Mouse (Mus musculus): Measurements from ENCODE around the gene Saa2. TPM values are rescaled to one million over a fixed set of nuclear protein-coding genes. Genes with fewer than 3 reads are reported as not detected.
A peak's percentile ranks its signal among the peaks of the same experiment; 100 is the strongest.

Gene Saa2
- not detected in 2 replicates for polyA plus RNA-seq (2014; fragmentation: Nextera tagmentation; extraction: Ambion mirVana)

- Histone ChIP-seq H3K27me3 (ENCODE audit: control insufficient read depth, insufficient read depth, low read length) (no peaks in the 10 kb centered on the region), H3K9me3 (ENCODE audit: control insufficient read depth, low read depth, low read length) (no peaks in the 10 kb centered on the region), H3K4me3 (ENCODE audit: low read depth, low read length) (no peak within 1 kb of the TSS), H3K9ac (replicated peaks; ENCODE audit: low read depth, low read length) (no peak within 1 kb of the TSS), H3K27ac (ENCODE audit: low read length) (no peak within 1 kb of the TSS), H3K4me1 (ENCODE audit: control insufficient read depth, insufficient read depth, low read length) (no peaks in the 10 kb centered on the region), H3K36me3 (ENCODE audit: control insufficient read depth, insufficient read depth, low read length) (no peaks in the 10 kb centered on the region), H3K4me2 (replicated peaks; ENCODE audit: low read depth, low read length) (no peak within 1 kb of the TSS)
- WGBS = 48% methylated on average over 3 of the region's 3 CpGs
- no peak for ATAC-seq (ENCODE audit: insufficient number of reproducible peaks, insufficient read depth, low FRiP score, low read depth)
Measured at GRCm38 (mm10) chr7:46751490-46751889, at the start of gene Saa2. Gene Saa2 (plus strand): TSS chr7:46751790.

GRCm38 (mm10) chr7:46710390-46710844, 41.2 kb upstream of the Saa2 start, which contains the start of gene Saal1:
Gene Saal1 (minus strand): TSS chr7:46710680.
- peak within 1 kb of the TSS; percentile 52 for H3K4me2 ChIP-seq (replicated peaks; ENCODE audit: low read depth, low read length)
- peak within 1 kb of the TSS; percentile 57 for H3K4me3 ChIP-seq (ENCODE audit: low read depth, low read length)
- ATAC-seq (ENCODE audit: insufficient number of reproducible peaks, insufficient read depth, low FRiP score, low read depth) = peak; percentile 96
- H3K9ac ChIP-seq (replicated peaks; ENCODE audit: low read depth, low read length) = peak within 1 kb of the TSS; percentile 68
- H3K4me1 ChIP-seq (ENCODE audit: control insufficient read depth, insufficient read depth, low read length) = peaks cover 6% of the 10 kb centered on the region; the same call in 1 of the 2 replicates
- peak within 1 kb of the TSS; percentile 46; the same call in 1 of the 2 replicates for H3K27ac ChIP-seq (ENCODE audit: low read length)
- H3K9me3 ChIP-seq (ENCODE audit: control insufficient read depth, low read depth, low read length) = no peaks in the 10 kb centered on the region
- WGBS = under 1% methylated on average over 38 of the region's 38 CpGs
- peaks cover 21% of the 10 kb centered on the region for H3K36me3 ChIP-seq (ENCODE audit: control insufficient read depth, insufficient read depth, low read length)
- H3K27me3 ChIP-seq (ENCODE audit: control insufficient read depth, insufficient read depth, low read length) = 0 out of 2 replicates have a peak, but pooled peaks cover 3% of the 10 kb centered on the region

DNA sequence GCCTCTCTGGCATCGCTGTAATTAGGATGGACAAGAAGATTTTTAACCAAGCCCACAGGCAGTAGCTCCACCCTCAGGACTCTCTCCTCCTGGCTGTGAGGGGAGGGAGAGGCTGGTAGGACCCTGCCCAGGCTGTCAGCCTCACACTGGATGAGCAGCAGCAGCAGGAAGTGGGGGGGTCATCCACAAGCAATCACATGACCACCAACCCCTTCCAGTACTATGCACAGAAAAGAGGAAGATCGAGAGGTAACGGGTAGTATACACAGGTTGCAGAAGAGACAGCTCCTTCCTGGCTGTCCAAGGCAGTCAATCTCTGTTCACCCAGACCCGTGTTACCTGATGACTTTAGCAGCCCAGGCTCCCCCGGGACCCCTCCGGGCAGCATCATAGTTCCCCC, 39.3 kb upstream of the Saa2 start:
- Histone ChIP-seq H3K4me3 (ENCODE audit: low read depth, low read length) (no peak overlapping the region), H3K4me2 (replicated peaks; ENCODE audit: low read depth, low read length) (no peak overlapping the region), H3K9me3 (ENCODE audit: control insufficient read depth, low read depth, low read length) (no peaks in the 10 kb centered on the region), H3K27ac (ENCODE audit: low read length) (no peak overlapping the region), H3K27me3 (ENCODE audit: control insufficient read depth, insufficient read depth, low read length) (0 out of 2 replicates have a peak, but pooled peaks cover 3% of the 10 kb centered on the region), H3K4me1 (ENCODE audit: control insufficient read depth, insufficient read depth, low read length) (peaks cover 6% of the 10 kb centered on the region; the same call in 1 of the 2 replicates), H3K36me3 (ENCODE audit: control insufficient read depth, insufficient read depth, low read length) (peaks cover 4% of the 10 kb centered on the region; the same call in 1 of the 2 replicates), H3K9ac (replicated peaks; ENCODE audit: low read depth, low read length) (no peak overlapping the region)
- ATAC-seq (ENCODE audit: insufficient number of reproducible peaks, insufficient read depth, low FRiP score, low read depth) = no peak
- 66% methylated on average over 6 of the region's 6 CpGs for WGBS

DNA sequence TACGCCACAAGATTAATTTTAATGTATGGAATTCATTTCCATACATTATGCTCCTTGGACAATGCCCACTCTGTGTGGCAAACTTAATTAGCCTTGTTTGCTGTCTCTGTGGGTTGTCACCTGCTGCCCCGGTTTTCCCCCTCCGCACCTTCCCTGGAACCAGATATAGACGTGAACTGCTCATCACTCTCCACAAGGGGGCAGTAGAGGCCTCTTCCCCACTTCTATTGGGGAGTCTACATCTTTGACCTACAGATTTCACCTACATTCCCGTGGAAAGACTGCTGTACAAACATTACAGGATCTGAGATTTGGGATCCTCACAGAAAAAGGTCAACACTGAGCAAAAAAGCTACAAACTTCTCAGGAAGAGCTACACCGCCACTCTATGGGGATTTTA, 37.1 kb upstream of the Saa2 start:
- H3K4me2 ChIP-seq (replicated peaks; ENCODE audit: low read depth, low read length) = no peak overlapping the region
- no peaks in the 10 kb centered on the region for H3K36me3 ChIP-seq (ENCODE audit: control insufficient read depth, insufficient read depth, low read length)
- H3K4me1 ChIP-seq (ENCODE audit: control insufficient read depth, insufficient read depth, low read length) = peaks cover 3% of the 10 kb centered on the region; the same call in 1 of the 2 replicates
- no peak overlapping the region for H3K27ac ChIP-seq (ENCODE audit: low read length)
- H3K27me3 ChIP-seq (ENCODE audit: control insufficient read depth, insufficient read depth, low read length) = 0 out of 2 replicates have a peak, but pooled peaks cover 3% of the 10 kb centered on the region
- no peaks in the 10 kb centered on the region for H3K9me3 ChIP-seq (ENCODE audit: control insufficient read depth, low read depth, low read length)
- H3K4me3 ChIP-seq (ENCODE audit: low read depth, low read length) = no peak overlapping the region
- no peak overlapping the region for H3K9ac ChIP-seq (replicated peaks; ENCODE audit: low read depth, low read length)
- no peak for ATAC-seq (ENCODE audit: insufficient number of reproducible peaks, insufficient read depth, low FRiP score, low read depth)
- 33% methylated on average over 6 of the region's 6 CpGs for whole genome bisulfite sequencing

GRCm38 (mm10) chr7:46715600-46715999, 36.0 kb upstream of the Saa2 start, which contains the start of gene Saa3:
Gene Saa3 (minus strand): TSS chr7:46715700.
- no peak within 1 kb of the TSS for H3K4me3 ChIP-seq (ENCODE audit: low read depth, low read length)
- no peaks in the 10 kb centered on the region for H3K9me3 ChIP-seq (ENCODE audit: control insufficient read depth, low read depth, low read length)
- no peak within 1 kb of the TSS for H3K9ac ChIP-seq (replicated peaks; ENCODE audit: low read depth, low read length)
- ATAC-seq (ENCODE audit: insufficient number of reproducible peaks, insufficient read depth, low FRiP score, low read depth) = no peak
- H3K36me3 ChIP-seq (ENCODE audit: control insufficient read depth, insufficient read depth, low read length) = no peaks in the 10 kb centered on the region
- H3K27me3 ChIP-seq (ENCODE audit: control insufficient read depth, insufficient read depth, low read length) = 0 out of 2 replicates have a peak, but pooled peaks cover 3% of the 10 kb centered on the region
- H3K4me2 ChIP-seq (replicated peaks; ENCODE audit: low read depth, low read length) = no peak within 1 kb of the TSS
- WGBS = 82% methylated on average over 5 of the region's 5 CpGs
- no peaks in the 10 kb centered on the region for H3K4me1 ChIP-seq (ENCODE audit: control insufficient read depth, insufficient read depth, low read length)
- H3K27ac ChIP-seq (ENCODE audit: low read length) = no peak within 1 kb of the TSS

GRCm38 (mm10) chr7:46716897-46717296, 34.7 kb upstream of the Saa2 start:
- Histone ChIP-seq H3K27ac (ENCODE audit: low read length) (no peak overlapping the region), H3K9me3 (ENCODE audit: control insufficient read depth, low read depth, low read length) (no peaks in the 10 kb centered on the region), H3K9ac (replicated peaks; ENCODE audit: low read depth, low read length) (no peak overlapping the region), H3K4me1 (ENCODE audit: control insufficient read depth, insufficient read depth, low read length) (no peaks in the 10 kb centered on the region), H3K27me3 (ENCODE audit: control insufficient read depth, insufficient read depth, low read length) (0 out of 2 replicates have a peak, but pooled peaks cover 3% of the 10 kb centered on the region), H3K4me2 (replicated peaks; ENCODE audit: low read depth, low read length) (no peak overlapping the region), H3K36me3 (ENCODE audit: control insufficient read depth, insufficient read depth, low read length) (no peaks in the 10 kb centered on the region), H3K4me3 (ENCODE audit: low read depth, low read length) (no peak overlapping the region)
- no peak for ATAC-seq (ENCODE audit: insufficient number of reproducible peaks, insufficient read depth, low FRiP score, low read depth)
- WGBS = 40% methylated on average over 5 of the region's 5 CpGs

DNA sequence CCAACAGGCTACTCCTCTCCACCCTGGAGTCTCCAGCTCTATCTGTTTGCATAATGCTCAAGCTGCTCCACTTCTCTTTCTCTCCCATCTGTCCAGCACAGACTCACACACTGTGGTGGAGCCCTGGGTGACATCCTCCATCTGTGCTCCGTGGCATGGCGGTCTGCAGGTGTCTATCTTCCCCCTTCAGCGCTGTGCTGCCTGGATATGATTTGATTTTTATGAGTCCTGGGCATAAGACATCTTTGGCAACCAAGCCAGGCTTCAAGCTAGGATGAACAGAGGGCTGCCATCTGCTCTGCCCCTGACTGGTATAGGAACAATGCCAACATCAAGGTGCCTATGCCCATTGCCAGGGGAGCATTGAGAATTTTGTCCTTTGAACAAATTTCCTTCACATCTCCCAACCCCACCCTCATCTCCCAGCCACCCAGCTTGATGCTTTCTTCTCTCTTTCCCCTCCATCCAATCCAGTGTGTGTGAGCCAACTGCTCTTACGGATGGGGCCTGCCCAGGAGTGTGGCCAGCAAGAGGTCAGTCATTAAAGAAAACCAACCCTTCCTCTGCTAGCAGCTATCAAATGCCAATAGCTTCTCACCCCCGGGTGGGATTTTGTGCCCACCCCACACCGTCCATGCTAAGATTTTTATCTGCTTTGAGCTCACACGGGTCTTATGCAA, 32.9 kb upstream of the Saa2 start:
- Histone ChIP-seq H3K9me3 (ENCODE audit: control insufficient read depth, low read depth, low read length) (no peaks in the 10 kb centered on the region), H3K4me1 (ENCODE audit: control insufficient read depth, insufficient read depth, low read length) (no peaks in the 10 kb centered on the region), H3K36me3 (ENCODE audit: control insufficient read depth, insufficient read depth, low read length) (no peaks in the 10 kb centered on the region), H3K27me3 (ENCODE audit: control insufficient read depth, insufficient read depth, low read length) (0 out of 2 replicates have a peak, but pooled peaks cover 3% of the 10 kb centered on the region), H3K9ac (replicated peaks; ENCODE audit: low read depth, low read length) (no peak overlapping the region), H3K4me2 (replicated peaks; ENCODE audit: low read depth, low read length) (no peak overlapping the region), H3K4me3 (ENCODE audit: low read depth, low read length) (no peak overlapping the region), H3K27ac (ENCODE audit: low read length) (no peak overlapping the region)
- 81% methylated on average over 7 of the region's 7 CpGs for WGBS
- no peak for ATAC-seq (ENCODE audit: insufficient number of reproducible peaks, insufficient read depth, low FRiP score, low read depth)

GRCm38 (mm10) chr7:46719526-46719925, 32.1 kb upstream of the Saa2 start:
- 58% methylated on average over 7 of the region's 7 CpGs for WGBS
- Histone ChIP-seq H3K27me3 (ENCODE audit: control insufficient read depth, insufficient read depth, low read length) (0 out of 2 replicates have a peak, but pooled peaks cover 3% of the 10 kb centered on the region), H3K4me1 (ENCODE audit: control insufficient read depth, insufficient read depth, low read length) (no peaks in the 10 kb centered on the region), H3K4me3 (ENCODE audit: low read depth, low read length) (no peak overlapping the region), H3K27ac (ENCODE audit: low read length) (no peak overlapping the region), H3K9ac (replicated peaks; ENCODE audit: low read depth, low read length) (no peak overlapping the region), H3K4me2 (replicated peaks; ENCODE audit: low read depth, low read length) (no peak overlapping the region), H3K36me3 (ENCODE audit: control insufficient read depth, insufficient read depth, low read length) (no peaks in the 10 kb centered on the region), H3K9me3 (ENCODE audit: control insufficient read depth, low read depth, low read length) (no peaks in the 10 kb centered on the region)
- no peak for ATAC-seq (ENCODE audit: insufficient number of reproducible peaks, insufficient read depth, low FRiP score, low read depth)
